Mouse (Mus musculus): ENCODE measurements around the gene Fam186a. TPM values are rescaled to one million over a fixed set of nuclear protein-coding genes. Genes with fewer than 3 reads are reported as not detected.
"Not testable (repeated sequence)": the region's sequence is repeated elsewhere in the genome, so short reads cannot be mapped to it uniquely, and the experiment has no call there.

Gene Fam186a
- polyA plus RNA-seq (2016; fragmentation: Nextera tagmentation; extraction: Ambion mirVana) = not detected in 2 replicates

DNA sequence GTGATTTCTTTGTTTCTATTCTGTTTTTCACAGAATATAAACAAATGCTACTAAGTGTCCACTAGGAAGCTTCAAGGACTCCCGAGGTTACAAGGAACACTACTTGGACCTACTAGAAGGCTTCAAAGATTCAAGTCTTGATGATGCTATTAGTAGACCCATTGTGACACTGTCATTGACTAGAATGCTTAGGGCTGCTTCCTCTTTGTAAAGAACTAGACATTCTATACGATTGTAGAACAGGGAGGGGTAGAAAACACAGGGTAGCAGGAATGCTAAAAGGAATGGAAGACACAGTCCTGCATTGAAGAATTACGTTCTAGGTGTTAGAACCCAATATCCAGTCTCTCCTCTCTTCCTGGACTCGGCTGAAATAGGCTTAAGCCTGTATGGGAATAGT lies at the start of gene Fam186a:
Fam186a (minus strand) TSS at position 101 of the 400 bp plus-strand sequence.
- DNase-seq (ENCODE audit: low spot score) = no peak
- no peaks in the 10 kb centered on the region for H3K4me1 ChIP-seq (replicated peaks)
- no peaks in the 10 kb centered on the region for H3K27me3 ChIP-seq (ENCODE audit: insufficient read depth, poor library complexity, severe bottlenecking)
- H3K36me3 ChIP-seq = no peaks in the 10 kb centered on the region
- no peaks in the 10 kb centered on the region for H3K9me3 ChIP-seq
- no peak within 1 kb of the TSS for H3K4me3 ChIP-seq
- no peak within 1 kb of the TSS for H3K27ac ChIP-seq
- 78% methylated on average over 4 of the region's 4 CpGs for WGBS

DNA sequence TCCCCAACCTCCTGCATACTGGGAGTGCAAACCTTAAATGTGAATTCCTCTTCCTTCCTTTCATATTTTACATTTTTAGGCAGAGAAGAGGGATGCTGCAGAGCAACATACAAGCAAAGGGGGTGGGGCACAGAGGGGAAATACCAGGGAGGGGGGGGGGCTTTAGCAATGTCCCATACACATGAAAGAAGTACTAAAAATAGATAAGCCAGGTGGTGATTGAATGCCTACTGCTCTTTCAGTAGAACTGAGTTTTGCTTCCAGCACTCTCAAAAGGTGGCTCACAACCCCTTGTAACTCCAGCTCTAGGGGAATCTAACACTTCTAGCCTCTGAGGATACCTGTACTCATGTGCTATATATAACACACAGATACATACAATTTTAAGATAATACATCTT lies 39.3 kb upstream of the Fam186a start:
- Histone ChIP-seq H3K27me3 (ENCODE audit: insufficient read depth, poor library complexity, severe bottlenecking) (no peaks in the 10 kb centered on the region), H3K4me3 (no peak overlapping the region), H3K36me3 (peaks cover 99% of the 10 kb centered on the region), H3K27ac (no peak overlapping the region), H3K4me1 (replicated peaks) (no peaks in the 10 kb centered on the region), H3K9me3 (no peaks in the 10 kb centered on the region)
- no peak for DNase-seq (ENCODE audit: low spot score)

DNA sequence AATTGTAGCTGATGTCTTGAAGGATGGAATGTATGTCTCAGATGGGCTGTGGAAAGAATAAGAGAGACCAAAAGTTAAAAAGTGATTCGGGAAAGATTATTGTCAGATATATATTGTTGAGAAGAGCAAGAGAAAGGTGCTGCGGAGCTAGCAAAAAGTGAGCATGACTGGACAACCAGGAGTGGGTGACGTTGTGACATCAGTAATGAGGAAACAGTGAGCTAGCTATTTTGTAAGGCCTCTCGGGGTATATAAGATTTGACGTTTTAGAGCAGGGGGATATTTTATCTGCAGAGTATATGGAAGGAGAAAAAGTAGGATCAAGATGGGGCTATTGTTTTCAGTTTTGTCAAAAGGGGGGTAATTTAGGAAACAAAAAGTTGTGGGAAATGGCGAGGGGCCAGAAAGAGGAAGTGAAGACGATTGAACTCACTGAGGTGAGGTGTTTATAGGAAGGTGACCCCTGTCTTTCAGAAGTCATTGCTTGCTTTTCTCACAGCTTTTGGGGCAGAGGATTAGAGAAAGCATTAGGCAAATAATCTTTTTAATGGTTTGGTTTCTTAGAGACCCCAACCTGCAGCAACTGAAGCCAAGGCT lies 37.9 kb upstream of the Fam186a start:
- 92% methylated on average over 7 of the region's 7 CpGs for WGBS

GRCm38 (mm10) chr15:99999390-99999789 lies 32.5 kb upstream of the Fam186a start:
- Histone ChIP-seq H3K36me3 (peaks cover 95% of the 10 kb centered on the region), H3K27me3 (ENCODE audit: insufficient read depth, poor library complexity, severe bottlenecking) (no peaks in the 10 kb centered on the region), H3K4me1 (replicated peaks) (no peaks in the 10 kb centered on the region), H3K27ac (no peak overlapping the region), H3K9me3 (no peaks in the 10 kb centered on the region), H3K4me3 (no peak overlapping the region)
- DNase-seq (ENCODE audit: low spot score) = no peak
- 92% methylated on average over 1 of the region's 1 CpGs for WGBS

More for the DNA sequence above, 37.9 kb upstream of the Fam186a start:
- H3K4me1 ChIP-seq (replicated peaks) = no peaks in the 10 kb centered on the region
- no peaks in the 10 kb centered on the region for H3K9me3 ChIP-seq
- H3K4me3 ChIP-seq = no peak overlapping the region
- no peak for DNase-seq (ENCODE audit: low spot score)
- H3K27ac ChIP-seq = no peak overlapping the region
- no peaks in the 10 kb centered on the region for H3K27me3 ChIP-seq (ENCODE audit: insufficient read depth, poor library complexity, severe bottlenecking)
- peaks cover 98% of the 10 kb centered on the region for H3K36me3 ChIP-seq

- Histone ChIP-seq H3K4me1 (replicated peaks) (no peaks in the 10 kb centered on the region), H3K27ac (no peak overlapping the region), H3K4me3 (no peak overlapping the region), H3K9me3 (no peaks in the 10 kb centered on the region), H3K27me3 (ENCODE audit: insufficient read depth, poor library complexity, severe bottlenecking) (no peaks in the 10 kb centered on the region), H3K36me3 (peaks cover 95% of the 10 kb centered on the region)
- DNase-seq (ENCODE audit: low spot score) = no peak
- 95% methylated on average over 6 of the region's 6 CpGs for WGBS
Observed at GRCm38 (mm10) chr15:99997114-99997804, 30.4 kb upstream of the Fam186a start.

GRCm38 (mm10) chr15:99993100-99993499 lies 26.2 kb upstream of the Fam186a start:
- 99% methylated on average over 1 of the region's 1 CpGs for WGBS
- no peaks in the 10 kb centered on the region for H3K9me3 ChIP-seq
- H3K36me3 ChIP-seq = peaks cover 95% of the 10 kb centered on the region
- DNase-seq (ENCODE audit: low spot score) = no peak
- H3K4me1 ChIP-seq (replicated peaks) = no peaks in the 10 kb centered on the region
- H3K27me3 ChIP-seq (ENCODE audit: insufficient read depth, poor library complexity, severe bottlenecking) = no peaks in the 10 kb centered on the region
- H3K27ac ChIP-seq = no peak overlapping the region
- no peak overlapping the region for H3K4me3 ChIP-seq

GRCm38 (mm10) chr15:99979715-99980114 lies 12.9 kb upstream of the Fam186a start:
- 93% methylated on average over 2 of the region's 2 CpGs for WGBS
- no peaks in the 10 kb centered on the region for H3K27me3 ChIP-seq (ENCODE audit: insufficient read depth, poor library complexity, severe bottlenecking)
- DNase-seq (ENCODE audit: low spot score) = no peak
- H3K4me1 ChIP-seq (replicated peaks) = 0 out of 2 replicates have a peak, but pooled peaks cover 1% of the 10 kb centered on the region
- no peak overlapping the region for H3K27ac ChIP-seq
- H3K36me3 ChIP-seq = no peaks in the 10 kb centered on the region
- H3K9me3 ChIP-seq = no peaks in the 10 kb centered on the region
- H3K4me3 ChIP-seq = no peak overlapping the region

DNA sequence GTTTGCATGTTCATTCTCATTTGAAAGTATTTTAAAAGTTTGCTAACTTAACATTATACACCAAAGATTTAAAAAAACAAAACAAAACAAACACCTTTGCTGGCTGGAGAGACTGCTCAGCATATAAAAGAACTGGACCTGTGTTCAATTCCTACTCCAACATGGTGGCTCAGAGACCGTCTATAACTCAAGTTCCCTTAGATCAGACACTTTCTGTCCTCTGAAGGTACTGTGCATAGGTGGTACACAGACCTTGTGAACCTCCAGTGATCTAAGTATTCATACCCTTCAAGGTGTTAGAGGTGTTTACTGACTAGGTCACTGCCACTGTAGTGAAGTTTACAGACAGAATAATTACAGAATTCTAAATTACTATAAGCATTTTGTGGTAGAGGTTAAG lies 12.4 kb upstream of the Fam186a start:
- DNase-seq (ENCODE audit: low spot score) = no peak
- 91% methylated on average over 1 of the region's 1 CpGs for WGBS
- Histone ChIP-seq H3K27me3 (ENCODE audit: insufficient read depth, poor library complexity, severe bottlenecking) (no peaks in the 10 kb centered on the region), H3K4me3 (no peak overlapping the region), H3K36me3 (no peaks in the 10 kb centered on the region), H3K27ac (no peak overlapping the region), H3K9me3 (no peaks in the 10 kb centered on the region), H3K4me1 (replicated peaks) (peaks cover 6% of the 10 kb centered on the region)

DNA sequence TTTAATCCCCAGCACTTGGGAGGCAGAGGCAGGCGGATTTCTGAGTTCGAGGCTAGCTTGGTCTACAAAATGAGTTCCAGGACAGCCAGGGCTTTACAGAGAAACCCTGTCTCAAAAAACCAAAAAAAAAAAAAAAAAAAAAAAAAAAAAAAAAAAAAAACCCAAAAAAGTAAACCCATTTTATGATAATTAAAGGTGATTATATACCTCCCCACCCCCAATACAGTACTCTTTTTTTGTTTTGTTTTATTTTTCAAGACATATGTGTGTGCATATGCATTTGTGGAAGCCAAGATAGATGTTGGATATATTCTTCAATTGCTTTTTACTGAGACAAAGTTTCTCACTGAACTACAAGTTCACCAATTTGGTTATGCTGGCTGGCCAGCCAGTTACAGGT lies 9.3 kb upstream of the Fam186a start:
- not testable (repeated sequence) for H3K27ac ChIP-seq; DNase-seq (ENCODE audit: low spot score); H3K36me3 ChIP-seq; H3K27me3 ChIP-seq (ENCODE audit: insufficient read depth, poor library complexity, severe bottlenecking); H3K4me3 ChIP-seq; H3K9me3 ChIP-seq
- peaks cover 13% of the 10 kb centered on the region for H3K4me1 ChIP-seq (replicated peaks)
- 92% methylated on average over 2 of the region's 2 CpGs for WGBS

GRCm38 (mm10) chr15:99974476-99975220 lies 7.8 kb upstream of the Fam186a start:
- peak overlapping the region; percentile 74 for H3K4me3 ChIP-seq
- WGBS = 92% methylated on average over 2 of the region's 2 CpGs
- no peak for DNase-seq (ENCODE audit: low spot score)

GRCm38 (mm10) chr15:99972989-99973911 lies 6.4 kb upstream of the Fam186a start:
- peak; percentile 88 for DNase-seq (ENCODE audit: low spot score)
- Histone ChIP-seq H3K27ac (peak overlapping the region; percentile 93), H3K9me3 (no peaks in the 10 kb centered on the region), H3K4me1 (replicated peaks) (peaks cover 13% of the 10 kb centered on the region), H3K36me3 (no peaks in the 10 kb centered on the region), H3K4me3 (peak overlapping the region; percentile 74), H3K27me3 (ENCODE audit: insufficient read depth, poor library complexity, severe bottlenecking) (no peaks in the 10 kb centered on the region)
- under 1% methylated on average over 84 of the region's 84 CpGs for WGBS

More at GRCm38 (mm10) chr15:99974476-99975220, 7.8 kb upstream of the Fam186a start:
- Histone ChIP-seq H3K4me1 (replicated peaks) (peaks cover 13% of the 10 kb centered on the region), H3K27ac (no peak overlapping the region), H3K9me3 (no peaks in the 10 kb centered on the region), H3K36me3 (no peaks in the 10 kb centered on the region), H3K27me3 (ENCODE audit: insufficient read depth, poor library complexity, severe bottlenecking) (no peaks in the 10 kb centered on the region)

GRCm38 (mm10) chr15:99972361-99972988 lies 5.6 kb upstream of the Fam186a start:
- peak; percentile 97 for DNase-seq (ENCODE audit: low spot score)
- Histone ChIP-seq H3K4me1 (replicated peaks) (peaks cover 13% of the 10 kb centered on the region), H3K9me3 (no peaks in the 10 kb centered on the region), H3K4me3 (peak overlapping the region; percentile 74), H3K27me3 (ENCODE audit: insufficient read depth, poor library complexity, severe bottlenecking) (no peaks in the 10 kb centered on the region), H3K27ac (peak overlapping the region; percentile 93), H3K36me3 (no peaks in the 10 kb centered on the region)
- WGBS = under 1% methylated on average over 50 of the region's 50 CpGs

All from hindbrain, embryonic 10.5 days (tissue).